Mouse (Mus musculus) retina, postnatal 1 day (tissue): ENCODE results near the gene Atg13.

ENCODE experiments used
- DNase-seq: peaks from one replicate; pipeline ENCODE4 v3.0.0-alpha.2; 2012

Atg13 gene

DNA sequence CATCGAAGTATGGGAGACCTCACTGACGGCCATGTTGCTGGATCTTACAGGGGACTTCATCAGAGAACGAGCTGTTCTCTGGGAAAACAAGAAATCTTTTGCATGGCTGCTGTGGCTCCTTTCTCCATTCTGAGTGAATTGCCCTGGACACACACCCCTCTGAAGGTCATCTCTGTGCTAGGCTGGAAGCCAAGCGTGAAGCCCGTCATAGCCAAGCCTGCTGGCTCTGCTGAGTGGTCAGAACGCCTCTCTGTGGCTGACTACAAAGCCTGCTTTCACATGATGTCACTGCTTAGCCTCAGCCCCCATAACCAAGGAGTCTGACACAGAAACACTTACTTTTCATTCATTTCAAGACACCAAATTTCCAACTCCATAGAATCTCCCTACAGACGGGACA lies 20.9 kb downstream of the Atg13 start:
- DNase-seq: no peak

DNA sequence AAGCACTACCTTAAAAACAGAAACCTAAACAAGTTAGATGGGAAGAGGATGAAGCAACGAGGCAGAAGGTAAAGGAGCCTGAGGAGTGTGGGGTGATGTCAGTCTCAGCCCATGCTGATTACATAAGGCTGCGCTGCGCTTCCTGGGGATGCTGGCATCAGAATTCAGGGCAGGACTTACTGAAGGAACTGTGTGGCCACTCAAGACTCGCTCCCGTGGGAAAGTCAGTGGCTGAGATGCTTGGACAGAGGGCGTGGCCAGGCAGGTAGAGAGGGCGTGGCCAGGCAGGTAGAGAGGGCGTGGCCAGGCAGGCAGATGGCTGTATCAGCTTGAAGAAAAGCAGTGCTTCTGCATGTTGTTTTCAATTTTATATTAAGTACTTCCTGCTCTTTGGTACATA lies 26.5 kb downstream of the Atg13 start:
- DNase-seq: no peak

DNA sequence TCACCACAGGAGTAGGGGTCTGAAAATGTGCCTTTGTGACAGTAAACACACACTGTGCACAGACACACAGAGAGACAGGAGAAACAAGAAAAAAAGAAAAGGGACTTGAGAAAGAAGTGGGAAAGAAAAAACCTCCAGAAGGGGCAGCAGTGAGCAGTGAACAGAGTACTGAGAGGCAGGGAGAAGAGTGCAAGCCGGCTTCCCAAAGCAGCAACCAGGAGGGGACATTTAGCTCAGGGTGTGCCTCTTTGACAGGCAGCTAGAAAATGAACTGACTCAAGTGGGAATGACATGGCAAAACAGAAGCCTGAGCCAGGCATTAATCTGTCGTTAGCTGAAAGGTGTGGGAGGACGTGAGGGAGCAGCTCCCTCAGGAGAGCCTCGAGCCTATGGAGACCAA lies 27.5 kb downstream of the Atg13 start:
- DNase-seq: peak; percentile 61

DNA sequence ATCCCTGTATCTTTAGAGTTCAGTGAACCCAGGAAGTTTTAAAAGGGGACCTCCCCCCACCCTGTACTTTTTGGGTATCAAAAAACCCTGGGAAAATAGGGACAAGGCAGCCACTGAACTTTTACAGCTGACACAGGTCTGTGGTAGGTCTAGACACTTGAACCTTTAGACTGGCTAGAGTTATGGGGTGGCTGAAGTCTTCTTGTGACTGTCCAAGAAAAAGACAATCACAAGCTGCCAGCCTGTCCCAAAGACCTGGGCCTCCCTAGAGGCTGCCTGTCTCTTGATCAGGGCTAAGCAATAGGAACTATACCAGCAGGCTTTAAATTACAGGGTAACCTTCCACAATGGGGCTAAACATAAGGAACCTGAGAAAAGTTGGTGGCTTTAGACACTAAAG lies 33.4 kb downstream of the Atg13 start:
- DNase-seq: no peak

DNA sequence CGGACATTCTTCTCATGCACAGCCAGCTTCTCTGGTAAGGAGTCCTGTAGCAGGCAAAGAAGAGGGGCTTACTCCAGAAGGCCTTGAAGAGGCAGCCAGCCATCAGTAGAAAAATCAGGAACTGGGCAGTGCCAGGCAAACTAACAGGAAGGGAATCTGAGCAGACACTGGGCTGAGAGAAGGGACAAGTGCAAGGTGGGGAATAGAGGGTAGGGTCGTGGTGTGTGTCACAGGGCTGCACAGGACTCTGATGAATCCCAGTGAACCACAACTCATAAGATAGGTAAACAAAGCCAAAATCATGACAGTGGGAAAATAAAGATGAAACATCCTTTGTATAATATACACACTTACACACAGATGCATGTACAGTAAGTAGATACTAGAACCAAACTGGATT lies 34.0 kb downstream of the Atg13 start:
- DNase-seq: no peak

DNA sequence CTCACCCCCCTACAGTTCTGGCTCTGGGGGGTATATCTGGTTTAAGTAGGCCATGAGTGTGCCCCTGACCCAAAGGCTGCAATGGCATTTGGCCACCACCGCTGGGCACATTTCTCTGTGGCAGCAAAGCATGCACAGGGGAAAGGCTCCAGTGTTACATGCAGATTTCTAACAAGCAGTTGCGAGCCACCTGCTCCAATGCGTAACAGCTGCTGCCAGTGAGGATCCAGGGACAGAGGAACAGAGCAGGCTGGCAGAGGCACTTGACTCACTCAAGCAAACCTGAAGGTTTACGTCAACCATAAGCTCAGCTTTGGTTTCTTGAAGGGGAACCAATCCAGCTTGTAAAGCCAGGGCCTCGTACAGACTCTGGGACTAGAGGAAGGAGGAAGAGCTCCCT lies 35.5 kb downstream of the Atg13 start:
- peak; percentile 5 for DNase-seq

DNA sequence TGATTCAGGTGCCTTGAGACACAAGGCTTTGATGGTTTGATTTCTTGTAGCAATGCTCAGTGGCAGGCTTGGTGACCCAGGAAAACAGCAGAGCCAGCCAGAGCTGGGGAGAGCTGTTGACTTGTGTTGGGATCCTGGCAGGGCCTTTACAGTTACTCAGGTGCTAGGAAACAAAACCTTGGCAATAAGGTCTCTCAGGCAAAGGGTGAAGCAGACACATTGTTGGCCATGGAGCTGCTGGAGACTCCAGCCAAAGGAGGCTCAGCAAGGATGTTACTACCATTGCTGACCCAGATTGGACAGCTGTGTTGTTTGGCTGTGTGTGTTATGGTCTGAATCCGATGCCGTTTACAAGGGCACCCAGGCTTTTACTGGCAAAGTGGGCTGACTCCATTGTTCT lies 36.8 kb downstream of the Atg13 start:
- no peak for DNase-seq

DNA sequence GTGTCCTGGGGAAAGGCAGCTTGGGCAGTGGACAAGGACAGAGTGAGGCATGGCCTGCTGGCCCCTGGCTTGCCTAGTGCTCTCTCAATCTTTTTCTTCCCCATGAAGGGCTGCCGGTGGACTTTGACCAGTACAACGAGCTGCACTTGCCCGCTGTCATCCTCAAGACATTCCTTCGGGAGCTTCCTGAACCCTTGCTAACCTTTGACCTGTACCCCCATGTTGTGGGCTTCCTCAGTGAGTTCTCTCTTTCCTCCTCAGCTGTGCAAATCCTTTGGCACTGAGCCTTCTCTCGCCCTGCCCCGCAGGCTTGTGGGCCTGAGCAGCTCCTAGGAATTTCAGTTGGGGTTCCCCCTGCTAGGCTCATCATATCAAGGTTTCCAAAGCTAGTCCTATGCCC lies 40.3 kb downstream of the Atg13 start:
- DNase-seq: no peak

DNA sequence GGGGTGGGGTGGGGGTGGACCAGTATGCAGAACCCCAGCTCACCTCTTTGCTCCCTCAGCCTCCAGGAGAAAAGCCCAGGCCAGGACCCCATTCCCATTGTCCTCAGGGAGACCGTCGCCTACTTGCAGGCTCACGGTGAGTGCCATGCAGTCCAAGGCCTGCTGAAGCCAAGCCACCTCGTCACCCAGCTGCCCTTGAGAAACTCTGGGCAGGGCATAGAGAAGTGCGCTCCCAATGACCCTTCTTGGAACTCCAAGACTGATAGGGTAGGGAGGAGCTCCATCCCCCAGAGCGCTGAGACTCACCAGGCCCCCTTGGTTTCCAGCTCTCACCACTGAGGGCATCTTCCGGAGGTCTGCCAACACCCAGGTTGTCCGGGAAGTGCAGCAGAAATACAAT lies 41.0 kb downstream of the Atg13 start:
- DNase-seq: no peak

DNA sequence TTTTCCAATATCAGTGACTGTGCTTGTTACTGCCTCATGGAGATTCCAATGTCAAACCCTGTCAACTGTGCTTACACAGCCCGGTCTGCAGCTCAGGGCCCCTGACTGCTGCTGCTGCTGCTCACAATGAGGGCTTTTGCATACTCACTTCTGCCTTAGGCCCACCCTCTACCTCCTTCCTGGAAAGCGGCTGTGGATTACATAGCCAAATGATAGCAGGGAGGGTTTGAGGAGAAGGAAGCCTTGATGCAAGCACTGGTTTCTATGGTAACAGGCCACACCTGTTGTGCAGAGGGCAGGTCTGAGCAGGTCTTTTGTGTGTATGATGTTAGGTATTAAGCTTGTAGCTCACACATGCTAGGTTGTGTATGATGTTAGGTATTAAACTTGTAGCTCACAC lies 42.6 kb downstream of the Atg13 start:
- DNase-seq: no peak

DNA sequence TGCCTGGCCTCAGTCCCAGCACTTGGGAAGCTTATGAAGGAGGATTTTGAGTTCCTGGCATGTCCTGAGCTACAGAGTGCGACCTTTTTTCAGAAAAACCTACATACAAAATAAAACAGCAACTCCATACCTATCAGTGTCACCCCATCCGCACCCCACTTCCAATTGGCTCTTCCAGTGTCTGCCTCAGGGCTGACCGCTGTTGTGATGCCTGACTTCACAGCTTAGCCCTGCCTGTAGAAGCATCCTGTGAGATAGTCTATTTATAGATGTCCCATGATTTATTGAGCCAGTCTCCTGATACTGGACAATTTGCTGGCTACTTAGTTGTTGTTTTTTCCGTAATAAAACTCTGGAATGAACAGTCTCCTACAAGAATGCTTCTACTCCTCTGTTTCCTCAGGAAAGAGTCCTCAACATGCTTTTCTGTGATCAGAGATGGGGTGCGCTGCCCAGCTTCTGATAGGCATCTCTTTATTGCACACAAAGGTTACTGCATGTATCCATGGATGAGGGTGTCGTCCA lies 43.9 kb downstream of the Atg13 start:
- DNase-seq: no peak

DNA sequence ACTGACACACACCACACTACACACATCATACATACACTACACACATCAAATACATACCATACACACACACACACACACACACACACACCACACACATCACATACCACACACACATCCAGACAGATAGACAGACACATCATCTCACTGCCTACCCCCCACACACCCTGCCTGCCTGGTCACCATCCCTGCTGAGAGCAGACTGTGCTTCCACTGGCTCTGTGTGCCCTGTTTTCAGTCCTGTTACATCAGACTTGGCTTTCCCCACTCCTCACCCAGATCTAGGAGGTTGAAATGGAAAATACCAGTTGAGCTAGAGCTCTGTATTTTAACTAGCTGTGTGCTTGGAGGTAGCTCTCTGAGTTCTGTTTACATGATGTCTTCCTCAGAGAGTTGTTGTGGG lies 45.6 kb downstream of the Atg13 start:
- no peak for DNase-seq

DNA sequence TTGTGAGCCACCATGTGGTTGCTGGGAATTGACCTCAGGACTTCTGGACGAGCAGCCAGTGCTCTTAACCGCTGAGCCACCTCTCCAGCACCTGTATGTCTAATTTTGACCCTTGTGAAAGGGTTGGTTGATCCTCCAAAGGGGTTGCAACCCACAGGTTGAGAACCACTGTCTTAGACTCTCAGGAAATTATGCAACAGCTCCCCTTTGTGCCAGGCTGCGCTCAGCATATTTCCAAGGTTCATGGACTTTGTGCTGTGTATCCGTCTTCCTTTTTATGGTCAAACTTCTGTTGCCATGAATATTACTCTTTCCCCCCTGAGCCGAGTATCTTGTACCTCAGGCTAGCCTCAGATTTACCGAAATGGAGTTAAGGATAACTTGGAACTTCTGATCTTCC lies 49.4 kb downstream of the Atg13 start:
- no peak for DNase-seq

DNA sequence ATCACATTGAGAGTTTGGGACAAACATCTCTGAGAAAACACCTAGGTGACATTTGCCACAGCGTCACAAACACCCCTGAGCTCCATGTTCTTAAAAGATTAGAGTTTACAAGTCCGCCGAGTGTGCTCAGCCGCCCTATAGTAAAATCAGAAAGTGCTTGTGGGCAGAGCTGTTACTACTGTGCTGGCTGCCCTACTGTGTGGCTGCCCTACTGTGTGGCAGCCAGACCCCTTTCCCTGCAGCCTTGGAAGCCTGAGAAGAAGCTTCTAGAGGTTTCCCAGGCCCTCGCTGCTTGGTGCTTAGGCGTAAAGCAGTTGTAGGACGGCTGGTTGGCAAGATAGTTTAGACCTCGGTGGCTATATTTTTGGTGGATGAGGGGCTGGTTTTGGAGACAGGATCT lies 50.7 kb downstream of the Atg13 start:
- DNase-seq: no peak

DNA sequence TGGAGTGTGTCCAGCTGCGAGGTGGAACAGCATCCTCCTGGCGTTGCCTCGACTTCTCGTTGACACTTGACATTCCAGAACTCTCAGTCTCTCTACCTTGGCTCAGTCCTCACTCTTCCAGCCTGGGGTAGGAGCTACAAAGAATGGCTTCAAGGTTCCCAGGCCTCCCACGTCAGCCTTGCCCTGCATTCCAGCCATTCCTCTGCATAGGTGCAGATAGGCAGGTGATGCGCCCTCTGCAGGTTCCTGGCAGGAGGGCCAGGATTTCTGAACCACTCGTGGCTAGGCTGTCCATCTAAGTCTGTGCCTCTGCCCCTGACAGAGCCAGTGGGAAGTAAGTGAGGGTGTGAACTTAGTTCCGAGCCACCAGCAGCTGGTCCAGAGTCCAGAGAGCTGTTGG lies 53.6 kb downstream of the Atg13 start:
- no peak for DNase-seq

DNA sequence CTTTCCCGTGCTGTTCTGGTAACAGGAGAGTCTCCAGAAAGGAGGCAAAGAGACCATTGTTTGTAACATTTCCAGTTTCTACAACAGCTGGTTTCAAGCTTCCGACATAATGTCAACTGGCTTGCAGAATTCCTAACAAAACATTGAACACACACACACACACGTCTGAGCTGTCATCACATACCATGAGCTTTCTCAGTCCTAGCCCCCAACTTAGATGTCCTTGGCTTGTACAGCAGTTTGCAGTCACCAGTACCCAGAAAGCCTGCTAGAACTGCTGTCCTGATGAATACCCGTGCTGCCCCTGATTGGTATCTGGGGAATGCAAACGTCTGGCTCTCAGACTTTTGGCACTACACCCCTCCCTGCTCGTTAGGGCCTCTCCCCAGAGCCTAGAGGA lies 54.5 kb downstream of the Atg13 start:
- no peak for DNase-seq

DNA sequence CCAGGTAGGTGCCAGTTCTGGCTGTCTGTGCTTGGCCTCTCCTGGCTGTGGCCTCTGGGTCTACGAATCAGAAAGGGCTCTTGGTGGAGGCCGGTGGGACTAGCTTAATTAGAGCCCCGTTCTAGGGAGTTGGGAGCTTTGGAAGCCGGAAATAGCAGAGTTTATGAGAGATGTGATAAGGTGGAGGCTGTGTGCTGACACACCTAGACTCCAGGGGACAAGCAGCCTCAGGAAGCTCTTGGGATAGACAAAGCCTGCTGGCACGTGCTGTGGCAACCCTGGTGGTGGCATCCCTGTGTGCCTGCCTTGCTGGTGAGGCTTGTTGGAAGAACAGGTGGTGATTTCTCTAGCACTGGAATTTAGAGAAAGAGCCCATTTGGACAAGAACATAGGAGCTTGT lies 55.0 kb downstream of the Atg13 start:
- no peak for DNase-seq

DNA sequence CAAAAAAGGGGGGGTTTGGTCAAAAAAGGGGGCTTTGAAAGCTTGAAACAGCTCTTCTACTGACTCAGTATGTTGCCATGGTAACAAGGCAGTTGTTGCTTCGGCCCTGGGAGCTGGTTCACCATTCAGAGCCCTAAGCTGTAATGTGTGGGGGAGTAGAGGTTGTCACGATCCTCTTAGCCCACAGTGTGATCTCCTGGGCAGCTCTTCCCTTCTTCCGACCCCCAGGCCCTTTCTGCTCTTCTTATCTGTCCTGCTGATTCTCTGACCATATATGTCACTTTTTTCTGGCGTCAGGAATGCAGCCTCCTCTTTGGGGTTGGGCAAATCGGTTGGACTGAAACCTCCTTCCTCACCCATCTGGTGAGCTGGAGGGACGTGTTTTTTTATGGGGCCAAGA lies 57.5 kb downstream of the Atg13 start:
- DNase-seq: peak; percentile 27

DNA sequence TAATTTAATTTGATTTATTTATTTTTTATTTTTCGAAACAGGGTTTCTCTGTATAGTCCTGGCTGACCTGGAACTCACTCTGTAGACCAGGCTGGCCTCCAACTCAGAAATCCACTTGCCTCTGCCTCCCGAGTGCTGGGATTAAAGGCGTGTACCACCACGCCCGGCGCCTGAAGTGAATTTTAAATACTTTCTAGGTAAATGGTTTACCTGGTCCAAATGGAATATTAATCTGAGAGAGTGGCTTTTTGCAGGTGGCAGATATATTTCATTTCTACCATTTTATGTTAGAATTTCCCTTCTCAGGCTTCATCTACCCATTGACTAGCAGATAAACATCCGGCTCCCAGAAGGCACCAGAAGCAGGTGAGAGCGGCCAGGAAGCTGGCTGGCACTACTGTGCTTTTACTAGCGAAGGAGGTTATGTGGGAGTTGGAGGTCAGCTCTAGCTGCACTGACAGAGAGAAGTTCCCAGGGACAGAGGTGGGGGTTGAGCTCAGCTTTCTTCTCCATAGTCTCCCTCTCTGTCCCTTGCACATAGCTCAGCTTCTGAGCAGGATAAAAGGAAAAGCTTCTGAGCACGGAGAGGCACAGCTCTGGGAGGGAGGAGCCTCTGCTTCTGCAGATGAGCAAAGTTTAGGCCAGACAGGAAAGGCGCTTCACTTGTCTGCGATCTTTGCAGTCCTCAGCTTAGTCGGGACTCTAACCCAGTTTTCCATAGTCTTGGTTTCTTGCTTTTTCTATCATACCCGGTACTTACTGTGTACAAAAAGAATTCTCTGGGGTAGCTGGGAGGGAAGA lies 58.7 kb downstream of the Atg13 start:
- DNase-seq: no peak

DNA sequence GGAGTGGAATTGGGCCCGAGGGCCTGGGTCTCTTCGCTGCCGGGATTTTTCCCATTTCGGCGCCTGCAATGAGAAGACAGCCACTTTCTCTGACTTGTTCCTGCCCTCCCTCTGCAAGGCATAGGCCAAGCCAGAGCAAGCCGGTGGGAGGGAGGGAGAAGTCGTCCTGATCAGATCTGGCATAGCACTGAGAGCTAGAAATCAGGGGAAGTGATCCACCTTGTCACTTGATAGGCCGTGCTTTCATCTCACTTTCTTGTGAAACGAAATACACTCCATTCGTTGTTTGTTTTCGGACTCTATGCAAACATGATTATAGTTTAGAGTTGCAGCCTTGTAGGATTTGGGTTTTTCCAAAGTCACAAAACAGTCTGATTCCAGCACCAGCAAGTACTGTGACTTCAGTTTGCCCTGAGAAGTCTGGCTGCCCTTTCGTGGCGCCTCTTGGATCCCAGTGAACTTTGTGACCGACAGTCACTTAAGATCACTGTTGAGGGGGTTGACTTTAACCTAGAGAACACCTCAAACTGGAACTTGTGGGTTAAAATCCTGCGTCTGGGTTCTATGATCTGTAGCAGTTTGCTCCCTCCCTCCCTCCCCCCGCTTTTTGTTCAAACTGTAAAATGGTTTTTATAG lies 59.9 kb downstream of the Atg13 start:
- no peak for DNase-seq

DNA sequence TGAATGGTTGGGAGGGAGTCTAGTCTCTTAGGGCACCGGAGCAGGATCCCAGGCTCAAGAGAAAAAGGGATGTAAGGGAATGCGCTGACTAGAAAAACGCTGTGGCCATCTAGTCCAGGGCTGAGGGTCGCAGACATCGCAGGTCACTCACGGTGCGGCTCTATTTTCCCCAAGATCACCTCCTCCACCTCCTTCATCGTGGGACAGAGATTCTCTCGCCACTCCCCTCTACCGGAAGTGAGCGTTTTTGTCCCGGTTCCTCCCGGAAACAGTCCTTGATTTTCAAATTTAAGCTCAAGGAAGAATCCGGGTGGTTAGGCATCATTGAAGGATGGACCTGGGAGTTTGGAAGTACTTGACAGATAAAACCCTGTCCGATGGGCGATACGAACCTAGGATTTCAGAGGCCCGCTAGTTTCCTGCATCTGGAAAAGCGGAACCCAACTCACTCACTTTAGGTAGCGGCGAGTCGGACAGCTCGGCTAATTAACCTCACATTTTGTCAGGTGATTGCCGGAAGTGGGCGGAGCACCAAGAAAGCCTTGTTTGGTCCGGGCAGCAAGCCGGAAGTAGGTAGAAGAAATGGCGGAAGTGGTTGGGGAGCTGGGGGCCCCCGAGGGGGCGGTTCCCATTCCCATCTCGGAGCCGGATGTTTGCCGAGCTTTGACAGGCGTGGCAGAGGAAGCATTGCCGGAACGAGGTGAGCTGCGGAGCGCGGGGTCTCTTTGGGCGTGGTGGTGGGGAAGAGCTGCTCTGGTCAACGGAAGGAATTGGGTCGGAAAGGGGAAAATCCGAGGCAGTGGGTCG lies 60.6 kb downstream of the Atg13 start, which contains the start of the genes Zfp408 and Arhgap1:
Gene Zfp408 (minus strand): TSS at position 239 of the 807 bp plus-strand sequence.
Gene Arhgap1 (plus strand): TSS at position 308 of the 807 bp plus-strand sequence.
- DNase-seq: peak; percentile 99

DNA sequence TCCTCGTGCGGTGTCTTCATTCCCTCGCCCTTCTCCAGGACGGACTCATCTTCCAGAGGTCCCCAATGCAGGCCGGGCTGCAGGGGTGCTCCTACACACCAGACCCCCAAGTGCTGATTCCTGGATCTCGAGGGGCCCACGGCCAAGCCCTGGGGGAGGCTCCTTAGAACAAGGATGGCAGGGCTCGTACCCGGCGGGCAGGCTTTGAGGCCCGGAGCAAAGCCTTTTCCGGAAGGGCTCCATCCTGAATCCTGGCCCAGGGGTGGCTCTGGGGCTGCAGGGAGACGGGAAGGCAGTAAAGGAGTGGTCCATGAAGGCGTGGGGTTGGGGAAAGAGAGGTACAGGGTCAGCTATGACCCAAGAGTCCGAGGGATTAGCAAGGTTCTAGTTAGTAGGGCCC lies 61.2 kb downstream of the Atg13 start:
- DNase-seq: no peak

DNA sequence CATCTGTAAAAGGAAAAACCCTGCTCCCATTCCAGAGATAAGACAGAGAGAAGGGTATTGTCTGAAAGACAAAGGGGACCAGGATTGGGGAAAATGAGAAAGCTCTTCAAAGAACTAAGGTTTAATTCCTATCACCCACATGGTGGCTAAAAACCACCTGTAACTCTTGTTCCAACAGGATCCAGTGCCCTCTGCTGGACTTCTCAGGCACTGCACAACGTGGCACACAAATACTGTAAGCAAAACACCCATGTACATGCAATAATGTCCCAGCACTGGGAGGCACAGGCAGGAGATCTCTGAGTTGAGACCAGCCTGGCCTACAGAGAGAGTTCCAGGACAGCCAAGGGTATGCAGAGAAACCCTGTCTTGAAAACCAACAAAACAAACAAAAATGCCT lies 63.6 kb downstream of the Atg13 start:
- peak; percentile 73 for DNase-seq

DNA sequence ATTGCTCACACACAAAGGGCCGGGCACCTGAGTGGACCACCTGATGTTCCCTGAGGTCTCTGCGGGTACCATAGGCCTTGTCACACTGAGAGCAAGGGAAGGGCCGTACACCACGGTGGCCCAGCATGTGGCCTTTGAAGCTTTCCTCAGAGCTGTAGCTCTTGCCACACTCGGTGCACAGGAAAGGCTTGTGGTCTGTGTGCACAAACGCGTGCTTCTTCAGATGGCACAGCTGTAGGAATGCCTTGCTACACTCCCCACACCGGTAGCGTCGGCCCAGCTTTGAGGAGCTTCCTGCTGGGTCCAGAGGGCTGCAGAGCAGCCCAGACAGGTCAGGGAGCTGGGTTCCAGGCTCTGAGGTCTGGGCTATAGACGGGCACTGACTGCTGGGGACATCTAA lies 64.6 kb downstream of the Atg13 start:
- DNase-seq: no peak
